Mouse (Mus musculus): ENCODE data around the gene Zfp689.

DNA sequence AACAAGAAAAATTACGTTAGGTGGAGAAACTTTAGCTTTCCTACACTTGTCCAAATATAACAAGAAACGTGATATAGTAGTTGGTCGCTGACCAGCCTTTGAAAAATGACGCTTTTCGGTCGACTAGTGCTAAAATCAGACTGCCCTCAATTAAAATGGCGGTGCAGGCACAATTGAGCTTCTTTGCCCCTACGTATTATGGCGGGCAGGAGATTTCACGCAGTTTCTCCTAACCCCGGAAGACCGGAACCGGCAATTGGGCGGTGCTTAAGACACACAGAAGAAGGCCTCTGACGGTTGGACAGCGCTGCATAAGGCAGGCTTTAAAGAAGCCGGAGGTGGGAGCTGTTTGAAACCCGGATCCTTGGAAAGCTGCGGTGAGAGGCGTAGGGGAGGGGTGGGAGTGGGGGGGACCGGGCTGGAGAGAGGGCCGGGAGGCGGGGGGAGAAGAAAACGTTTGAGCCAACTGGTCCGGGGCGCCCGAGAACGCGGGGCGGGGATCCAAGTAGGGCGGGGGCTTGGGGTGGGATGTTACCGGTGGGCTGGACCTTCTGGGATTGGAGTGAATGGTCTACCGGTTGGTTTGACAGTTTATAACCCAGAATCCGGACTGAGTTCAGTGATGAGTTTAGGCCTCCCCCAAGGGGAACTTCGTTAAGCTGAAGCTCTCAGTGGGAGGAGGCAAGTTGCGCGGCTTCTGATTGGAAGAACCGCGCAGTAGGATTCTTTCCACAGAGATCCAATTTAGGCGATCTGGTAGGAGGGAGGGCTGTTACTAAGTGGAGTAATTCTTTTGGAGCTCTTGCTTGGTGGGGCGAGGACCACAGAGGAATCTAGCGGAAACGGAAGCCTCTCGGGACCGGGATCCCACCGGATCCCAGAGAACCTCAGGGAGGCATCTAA lies 22.0 kb upstream of the Zfp689 start:
- no peak for TF ChIP-seq CTCF (IDR thresholded peaks at IDR 0.05; ENCODE audit: low read depth)
- peak; percentile 36 for TF ChIP-seq EP300 (IDR thresholded peaks at IDR 0.05; ENCODE audit: low read depth)

Measured in liver, postnatal 0 days (tissue).